Mouse (Mus musculus): ENCODE measurements around the gene Lemd1.

DNA sequence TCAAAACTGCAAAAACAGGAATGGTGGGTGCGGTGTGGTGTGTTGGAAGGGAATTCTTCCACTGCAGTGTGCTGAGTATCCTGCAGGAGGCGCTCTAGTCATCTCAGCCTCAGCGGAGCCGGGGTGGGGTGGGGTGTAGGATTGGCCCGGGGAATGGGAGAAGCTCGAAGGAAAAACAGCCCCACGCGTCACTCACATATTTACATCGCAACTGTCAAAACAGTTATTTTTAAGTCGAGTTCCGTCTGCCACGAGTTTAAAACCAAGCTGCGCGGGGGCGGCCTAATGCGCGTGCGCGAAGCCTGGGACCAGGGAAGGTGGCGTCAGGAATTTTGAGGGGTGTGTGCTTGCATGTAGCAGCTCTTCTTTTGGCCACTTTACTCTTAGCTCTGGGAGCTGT is 21.0 kb downstream of the Lemd1 start:
- TF ChIP-seq TCF12 (IDR thresholded peaks at IDR 0.05; ENCODE audit: low read depth, low read length), result no peak
- no peak for TF ChIP-seq MXI1 (IDR thresholded peaks at IDR 0.05; ENCODE audit: low read depth, low read length)
- TF ChIP-seq MYC (IDR thresholded peaks at IDR 0.05; ENCODE audit: low read depth, low read length), result no peak
- peak; percentile 31 to 65; a peak in 3 of 4 replicates for TF ChIP-seq CTCF (conservative IDR thresholded peaks at IDR 0.05 in 1 of 2, IDR thresholded peaks at IDR 0.05 in 1 of 2; ENCODE audit: low read depth in 2 of 2, low read length in 2 of 2)
- TF ChIP-seq ZMIZ1 (IDR thresholded peaks at IDR 0.05; ENCODE audit: low read depth, low read length), result no peak
- no peak for TF ChIP-seq POLR2A (IDR thresholded peaks at IDR 0.05; ENCODE audit: low read depth, low read length)
- TF ChIP-seq KAT2A (IDR thresholded peaks at IDR 0.05; ENCODE audit: insufficient replicate concordance, low read length), result no peak
- TF ChIP-seq USF1 (IDR thresholded peaks at IDR 0.05; ENCODE audit: low read depth, low read length), result no peak
